Mouse (Mus musculus) cortical plate, adult 2 months (tissue): ENCODE results near the gene Hltf. TPM values are rescaled to one million over a fixed set of nuclear protein-coding genes. Genes with fewer than 3 reads are reported as not detected.
"Not testable (repeated sequence)": the region's sequence is repeated elsewhere in the genome, so short reads cannot be mapped to it uniquely, and the experiment has no call there.

Source experiments
- H3K27ac ChIP-seq: fragments of 200-500 bp; 2 replicates; pipeline ENCODE4 v1.5.1; 2012; ENCODE audit warnings: low read length, control low read depth, inconsistent platforms; ENCODE audit not compliant: insufficient read depth
- H3K4me1 ChIP-seq: fragments of 200-500 bp; 2 replicates; pipeline ENCODE4 v1.6.1; 2011; ENCODE audit warnings: low read length; ENCODE audit not compliant: control insufficient read depth, insufficient read depth
- H3K4me3 ChIP-seq: fragments of 200-500 bp; 2 replicates; pipeline ENCODE4 v1.5.1; 2011; ENCODE audit warnings: mild to moderate bottlenecking, low read length, control low read depth; ENCODE audit not compliant: insufficient read depth
- CTCF ChIP-seq: fragments of 200-500 bp; IDR thresholded peaks from 2 replicates; pipeline ENCODE4 v1.5.1; 2011; ENCODE audit warnings: mild to moderate bottlenecking, control low read depth, low read length; ENCODE audit not compliant: insufficient read depth; ENCODE audit errors: extremely low read depth
- POLR2A ChIP-seq: fragments of 200-500 bp; IDR thresholded peaks from 2 replicates; pipeline ENCODE4 v1.6.1; 2011; ENCODE audit warnings: mild to moderate bottlenecking, low read length, control low read depth; ENCODE audit not compliant: insufficient read depth; ENCODE audit errors: extremely low read depth
- polyA plus RNA-seq: library from polyadenylated mRNA; depleted of rRNA; stranded (reverse); fragments of >200 nt; gene quantifications from 2 replicates; pipeline ENCODE4 v1.2.3, GENCODE M21; 2012; rRNA removed

Gene Hltf
- polyA plus RNA-seq, result 14.7 and 15.3 TPM in 2 replicates

DNA sequence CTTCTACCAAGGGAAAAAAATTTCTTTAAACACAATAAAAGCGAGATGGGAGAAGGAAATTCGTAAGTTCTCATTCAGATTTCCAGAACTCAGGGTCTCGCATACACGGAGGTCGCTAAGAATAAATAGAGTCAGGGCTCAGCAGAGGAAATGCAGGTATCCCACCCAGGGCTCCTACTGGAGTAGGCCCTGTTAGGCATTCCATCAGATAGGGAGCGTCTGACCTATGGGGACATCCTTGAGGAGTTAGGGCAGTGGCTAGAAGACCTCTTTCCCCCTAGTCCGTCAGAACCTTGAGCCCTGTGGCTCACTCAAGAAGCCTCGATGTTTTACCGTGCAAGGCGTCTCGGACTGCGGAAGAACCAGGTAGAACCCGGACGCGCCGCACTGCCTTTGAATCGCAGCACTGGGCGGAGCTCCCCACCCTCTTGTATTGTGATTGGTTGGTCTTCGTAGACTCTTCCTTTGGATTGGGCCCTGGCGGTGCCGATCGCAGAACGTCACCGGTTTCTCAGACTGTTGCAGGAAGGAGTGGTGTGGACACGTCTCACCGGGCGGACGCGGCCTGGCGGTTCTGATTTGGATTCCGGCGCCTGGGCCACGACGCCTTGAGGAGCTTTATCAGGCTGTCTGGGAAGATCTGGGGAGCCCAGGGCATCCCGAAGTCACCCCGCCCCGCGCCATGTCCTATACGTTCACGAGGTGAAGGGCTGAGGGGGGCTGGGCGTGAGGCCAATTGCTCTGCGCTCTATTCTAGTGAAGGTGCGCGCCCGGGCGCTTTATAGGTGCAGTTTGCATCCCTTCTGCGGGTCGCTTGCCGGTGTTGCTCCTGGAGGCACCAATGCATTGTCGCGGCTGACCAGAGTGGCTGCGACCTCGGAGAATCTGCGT, at the start of gene Hltf:
TSS of gene Hltf (plus strand) at position 506 of the 891 bp plus-strand sequence.
- peak within 1 kb of the TSS; percentile 70 for H3K4me3 ChIP-seq
- H3K4me1 ChIP-seq, result no peaks in the 10 kb centered on the region
- TF ChIP-seq POLR2A (peak; percentile 52; the same call in 1 of the 2 replicates), CTCF (no peak)
- no peak within 1 kb of the TSS; the same call in 1 of the 2 replicates for H3K27ac ChIP-seq

- no peak for TF ChIP-seq CTCF
- TF ChIP-seq POLR2A, result no peak
- Histone ChIP-seq H3K4me3 (no peak overlapping the region), H3K4me1 (no peaks in the 10 kb centered on the region), H3K27ac (no peak overlapping the region)
These were observed 47.1 kb upstream of the Hltf start for GRCm38 (mm10) chr3:20010464-20010863.

GRCm38 (mm10) chr3:20010905-20011304, 46.7 kb upstream of the Hltf start:
- not testable (repeated sequence) for H3K4me1 ChIP-seq, H3K4me3 ChIP-seq, H3K27ac ChIP-seq

DNA sequence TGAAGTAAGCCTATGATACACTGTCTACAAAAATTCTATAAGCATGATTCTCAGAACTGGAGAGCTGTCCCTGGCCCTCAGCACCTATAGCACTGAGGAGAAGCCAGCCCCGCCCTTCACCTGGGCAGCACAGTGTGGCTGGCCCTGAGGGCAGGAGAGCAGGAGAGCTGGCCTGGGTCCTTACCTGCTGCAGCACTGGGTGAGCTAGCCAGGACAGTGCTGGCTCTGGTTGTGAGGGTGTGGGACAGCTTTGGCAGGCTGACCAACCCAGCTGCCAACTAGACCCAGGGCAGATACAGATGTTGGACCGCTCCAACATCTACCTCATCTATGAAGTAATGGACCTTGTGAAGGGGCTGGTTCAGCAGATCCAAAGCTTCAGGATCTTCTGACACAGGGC, 43.2 kb upstream of the Hltf start:
- Histone ChIP-seq H3K4me3 (no peak overlapping the region), H3K27ac (no peak overlapping the region), H3K4me1 (no peaks in the 10 kb centered on the region)
- TF ChIP-seq CTCF, result no peak
- no peak for TF ChIP-seq POLR2A

- Histone ChIP-seq H3K4me1 (no peaks in the 10 kb centered on the region), H3K4me3 (no peak overlapping the region), H3K27ac (no peak overlapping the region)
- TF ChIP-seq POLR2A (no peak), CTCF (no peak)
These were observed 39.5 kb upstream of the Hltf start for GRCm38 (mm10) chr3:20018076-20018475.

- TF ChIP-seq POLR2A, result no peak
- no peak for TF ChIP-seq CTCF
- Histone ChIP-seq H3K4me3 (no peak overlapping the region), H3K4me1 (no peaks in the 10 kb centered on the region), H3K27ac (no peak overlapping the region)
These were observed 33.8 kb upstream of the Hltf start for GRCm38 (mm10) chr3:20023832-20024231.

DNA sequence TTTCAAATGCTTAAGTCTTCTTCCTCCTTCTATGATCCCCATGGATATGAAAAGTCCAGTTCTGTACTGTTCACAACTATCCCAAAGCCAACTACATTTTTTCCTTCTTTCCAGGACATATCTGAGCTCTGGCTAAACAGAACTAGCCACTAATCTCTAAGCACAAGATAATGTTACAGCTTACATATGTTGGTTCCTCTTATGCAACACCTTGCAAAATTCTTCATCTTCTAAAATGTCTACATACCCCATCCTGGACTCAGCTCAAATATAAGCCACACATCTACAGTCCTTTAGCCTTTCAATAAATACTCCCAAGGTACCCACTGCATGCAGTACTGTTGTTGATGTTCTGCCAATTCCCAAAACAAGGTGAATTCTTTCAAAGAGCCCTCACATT, 31.1 kb upstream of the Hltf start:
- H3K27ac ChIP-seq, result no peak overlapping the region
- no peaks in the 10 kb centered on the region for H3K4me1 ChIP-seq
- H3K4me3 ChIP-seq, result no peak overlapping the region
- TF ChIP-seq POLR2A, result no peak
- no peak for TF ChIP-seq CTCF

- TF ChIP-seq POLR2A (no peak), CTCF (no peak)
- Histone ChIP-seq H3K27ac (no peak overlapping the region), H3K4me1 (no peaks in the 10 kb centered on the region)
These were observed 30.5 kb upstream of the Hltf start for GRCm38 (mm10) chr3:20026996-20027689.

DNA sequence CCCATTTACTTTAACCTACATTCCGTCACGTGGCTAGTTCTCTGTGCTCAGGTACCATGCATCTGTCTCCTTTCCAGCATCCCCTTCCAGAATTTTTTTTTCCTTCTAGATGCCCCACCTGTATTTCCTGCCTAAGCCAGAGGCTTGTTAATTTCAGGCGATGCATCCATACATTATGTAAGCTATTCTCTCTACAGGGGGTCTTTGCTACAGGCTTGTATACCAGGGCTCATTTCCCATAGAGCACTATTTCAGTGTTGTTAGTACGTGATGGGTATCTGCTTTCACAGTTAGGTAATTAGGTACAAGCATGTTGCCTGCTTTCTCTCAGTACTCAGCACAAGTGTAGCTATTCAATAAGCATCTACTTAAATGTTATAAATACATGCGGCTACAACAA, 29.8 kb upstream of the Hltf start:
- no peaks in the 10 kb centered on the region for H3K4me1 ChIP-seq
- TF ChIP-seq POLR2A (no peak), CTCF (no peak)

More at GRCm38 (mm10) chr3:20026996-20027689, 30.5 kb upstream of the Hltf start:
- no peak overlapping the region for H3K4me3 ChIP-seq

GRCm38 (mm10) chr3:20028640-20029039, 29.0 kb upstream of the Hltf start:
- Histone ChIP-seq H3K4me3 (no peak overlapping the region), H3K4me1 (peaks cover 2% of the 10 kb centered on the region), H3K27ac (no peak overlapping the region)
- no peak for TF ChIP-seq POLR2A
- TF ChIP-seq CTCF, result no peak

More for the DNA sequence above, 29.8 kb upstream of the Hltf start:
- no peak overlapping the region for H3K27ac ChIP-seq
- no peak overlapping the region for H3K4me3 ChIP-seq
